Comparison of ENCODE assay signal across 14 mouse cellular contexts in the genomic region with DNA sequence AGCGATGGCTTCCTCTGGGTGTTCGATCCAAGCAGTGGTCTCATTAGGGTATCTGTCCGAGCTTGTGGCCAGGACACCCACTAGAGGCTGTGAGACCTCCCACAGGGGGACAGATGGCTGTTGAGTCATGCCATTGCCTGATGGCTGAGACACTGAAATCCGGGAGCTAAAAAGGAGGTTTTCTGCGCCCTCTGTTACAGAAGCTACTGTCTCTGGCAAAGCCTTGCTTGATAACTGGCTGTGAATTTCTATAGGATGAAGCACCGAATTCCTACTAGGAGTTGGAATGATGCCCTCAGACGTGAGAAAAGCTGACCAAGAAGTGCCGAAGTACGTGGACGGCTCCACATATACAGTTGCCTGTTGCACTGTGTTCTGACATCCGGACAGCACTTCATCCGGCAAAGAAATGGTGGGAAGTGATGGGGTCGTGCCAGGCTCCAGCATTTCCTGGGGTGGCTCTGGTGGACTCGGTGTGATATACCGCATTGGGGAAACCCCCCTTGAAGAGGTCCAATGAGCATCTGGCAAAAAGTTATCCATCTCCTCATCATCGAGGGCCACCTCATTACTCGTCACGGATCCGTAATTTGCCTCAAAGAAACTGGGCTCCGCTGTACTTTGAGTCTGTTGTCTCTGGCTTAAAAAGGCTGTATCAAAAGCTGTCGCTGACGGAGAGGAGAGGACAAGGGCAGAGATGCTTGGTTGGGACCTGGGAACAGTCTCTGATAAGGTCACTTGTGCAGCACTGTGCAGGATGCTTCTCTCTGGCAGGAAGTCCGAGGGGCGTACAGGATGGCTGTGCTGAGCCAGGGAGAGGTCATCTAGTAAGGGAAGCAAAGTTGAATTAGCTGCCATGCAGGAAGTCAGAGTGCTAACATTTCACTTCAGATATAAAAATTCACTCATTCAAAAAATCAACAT. TPM values are rescaled to one million over a fixed set of nuclear protein-coding genes. Genes with fewer than 3 reads are reported as not detected.
DNase-seq lines count a peak whose midpoint lies in the region; ATAC-seq and TF ChIP-seq lines count a peak whose summit lies in the region.
"Had no signal": no experiment of that assay in that cellular context is flagged by ENCODE, and none has a peak within 500 bp of the region (broad histone marks: within the 10 kb centered on the region; RNA-seq: fewer than 3 reads in every experiment).

No protein-coding gene starts in this region.

- no peaks in the 10 kb centered on the region for H3K36me3 ChIP-seq in heart, embryonic 14.5 days (ENCODE audit: control insufficient read depth, insufficient read depth, low read length)
- peaks cover 6% of the 10 kb centered on the region; the same call in 1 of the 2 replicates for H3K36me3 ChIP-seq in heart, embryonic 11.5 days (ENCODE audit: control insufficient read depth, insufficient read depth, low read length)
- H3K36me3 ChIP-seq in hindbrain, postnatal 0 days (ENCODE audit: insufficient read depth, low read length): peaks cover 2% of the 10 kb centered on the region; the same call in 1 of the 2 replicates
- H3K36me3 ChIP-seq: G1E had no signal

- peak; percentile 80; the same call in 1 of the 2 replicates for ATAC-seq in heart, embryonic 14.5 days (ENCODE audit: insufficient number of reproducible peaks, insufficient read depth, low FRiP score, low read depth)
- no peak for ATAC-seq in heart, embryonic 11.5 days (replicated peaks; ENCODE audit: insufficient number of reproducible peaks, low FRiP score, low TSS enrichment)
- no peak for ATAC-seq in hindbrain, postnatal 0 days
- ATAC-seq: forebrain, embryonic 16.5 days; hindbrain, embryonic 16.5 days had no signal

- 74% methylated on average over 24 of the region's 24 CpGs for WGBS in heart, embryonic 14.5 days
- WGBS in heart, embryonic 11.5 days (ENCODE audit: insufficient replicate concordance): 73% methylated on average over 24 of the region's 24 CpGs
- 88% methylated on average over 24 of the region's 24 CpGs for WGBS in hindbrain, postnatal 0 days

- peak; percentile 59 for DNase-seq in left cerebral cortex, adult 11 months (ENCODE audit: low spot score)
- DNase-seq in left cerebral cortex, postnatal 4 days: no peak
- DNase-seq in cerebellum, adult 9-11 months: peak; percentile 89
- DNase-seq in left cerebral cortex, postnatal 25 days (ENCODE audit: low spot score in 2 of 2): peak; percentile 45 to 91
- DNase-seq in neural tube, embryonic 10.5 days (ENCODE audit: extremely low spot score, low spot score): no peak
- no peak for DNase-seq in hindbrain, postnatal 0 days (ENCODE audit: low spot score)
- DNase-seq: adrenal gland, postnatal 36 days; kidney, postnatal 36 days; lung, adult 2 months had no signal

- no peaks in the 10 kb centered on the region for H3K27me3 ChIP-seq in heart, embryonic 14.5 days (ENCODE audit: control insufficient read depth, insufficient read depth, low read length)
- H3K27me3 ChIP-seq in heart, embryonic 11.5 days (ENCODE audit: control insufficient read depth, insufficient read depth, low read length): no peaks in the 10 kb centered on the region
- no peaks in the 10 kb centered on the region for H3K27me3 ChIP-seq in hindbrain, postnatal 0 days (ENCODE audit: insufficient read depth, low read length)

- no peak overlapping the region for H3K4me2 ChIP-seq in heart, embryonic 14.5 days (ENCODE audit: low read length)
- no peak overlapping the region for H3K4me2 ChIP-seq in heart, embryonic 11.5 days
- H3K4me2 ChIP-seq in hindbrain, postnatal 0 days (ENCODE audit: low read depth, low read length): no peak overlapping the region

- no peaks in the 10 kb centered on the region for H3K9me3 ChIP-seq in heart, embryonic 14.5 days (ENCODE audit: control insufficient read depth, low read length)
- no peaks in the 10 kb centered on the region for H3K9me3 ChIP-seq in heart, embryonic 11.5 days (replicated peaks; ENCODE audit: control insufficient read depth, low read length)
- H3K9me3 ChIP-seq in hindbrain, postnatal 0 days (ENCODE audit: low read length): no peaks in the 10 kb centered on the region
- H3K9me3 ChIP-seq: G1E had no signal

- no peak overlapping the region for H3K4me3 ChIP-seq in heart, embryonic 14.5 days (ENCODE audit: control insufficient read depth in 1 of 2, insufficient read depth in 1 of 2, low read depth in 1 of 2, low read length in 2 of 2)
- no peak overlapping the region for H3K4me3 ChIP-seq in heart, embryonic 11.5 days (ENCODE audit: low read depth, low read length)
- no peak overlapping the region for H3K4me3 ChIP-seq in hindbrain, postnatal 0 days (ENCODE audit: low read length)

- H3K27ac ChIP-seq in heart, embryonic 14.5 days (replicated peaks in 1 of 2; ENCODE audit: control insufficient read depth in 1 of 2, insufficient read depth in 1 of 2, low read depth in 2 of 2, low read length in 2 of 2): 0 out of 4 replicates have a peak overlapping the region, but pooled peaks of 1 of the 2 experiments have one; percentile 38
- H3K27ac ChIP-seq in heart, embryonic 11.5 days (ENCODE audit: low read depth, low read length): no peak overlapping the region
- no peak overlapping the region for H3K27ac ChIP-seq in hindbrain, postnatal 0 days

- H3K4me1 ChIP-seq in heart, embryonic 14.5 days (ENCODE audit: control insufficient read depth in 2 of 2, insufficient read depth in 2 of 2, low read length in 2 of 2): peaks cover 6 to 7% of the 10 kb centered on the region in 2 experiments; a peak in 2 of 4 replicates
- H3K4me1 ChIP-seq in heart, embryonic 11.5 days (ENCODE audit: control insufficient read depth, insufficient read depth, low read length): no peaks in the 10 kb centered on the region
- H3K4me1 ChIP-seq in hindbrain, postnatal 0 days (ENCODE audit: insufficient read depth, low read length): no peaks in the 10 kb centered on the region

- no peak for TF ChIP-seq CTCF in hindbrain, postnatal 0 days (IDR thresholded peaks at IDR 0.05; ENCODE audit: low read depth)

- H3K9ac ChIP-seq in heart, embryonic 14.5 days (ENCODE audit: low read length): no peak overlapping the region
- no peak overlapping the region for H3K9ac ChIP-seq in heart, embryonic 11.5 days (ENCODE audit: low read depth, low read length)
- H3K9ac ChIP-seq in hindbrain, postnatal 0 days (replicated peaks; ENCODE audit: low read length): no peak overlapping the region

- intact Hi-C loops in left cerebral cortex, postnatal 4 days (cut with DNase I): no loop called here
- intact Hi-C loops in left cerebral cortex, postnatal 25 days (cut with DNase I): loop anchor here (2.0 kb wide), 1 partner anchor 58 kb away; the partner anchor contains the start of gene D630045J12Rik

RNA-seq across cellular contexts. Expression of gene D630045J12Rik, which starts 57.3 kb away (rescaled TPM):
- 1.9 and 2.3 TPM in 2 replicates for polyA plus RNA-seq in heart, embryonic 14.5 days (2014; fragmentation: Nextera tagmentation; extraction: Ambion mirVana)
- 3.3 and 3.7 TPM in 2 replicates for polyA plus RNA-seq in heart, embryonic 11.5 days (2014; fragmentation: Nextera tagmentation; extraction: Ambion mirVana)
- 10 to 100 TPM; 79.1 to 86.7 TPM for total RNA-seq in left cerebral cortex, postnatal 4 days (2021)
- total RNA-seq in left cerebral cortex, postnatal 25 days (2021): 10 to 100 TPM; 41.4 to 48.7 TPM
- total RNA-seq in hindbrain, postnatal 0 days (2014; rRNA removed): 31.9 and 32.0 TPM in 2 replicates
- 6.4 and 7.6 TPM in 2 replicates for polyA plus RNA-seq in hindbrain, postnatal 0 days (2015; fragmentation: Nextera tagmentation; extraction: Ambion mirVana)

Comparison
In these comparisons a context has a peak if more than half of its experiments do, and no peak if none do; other contexts are left out.
1. DNase-seq: peak in left cerebral cortex, adult 11 months (single experiment), cerebellum, adult 9-11 months (single experiment) and left cerebral cortex, postnatal 25 days (2 of 2); none in left cerebral cortex, postnatal 4 days (single experiment), neural tube, embryonic 10.5 days (single experiment) and hindbrain, postnatal 0 days (single experiment).